ENCODE assay signal across 9 mouse cellular contexts in genomic region chr1:120341172-120341675, GRCm38 (mm10). TPM values are rescaled to one million over a fixed set of nuclear protein-coding genes. Genes with fewer than 3 reads are reported as not detected.
DNase-seq lines count a peak whose midpoint lies in the region; ATAC-seq lines count a peak whose summit lies in the region.
"Had no signal": no experiment of that assay in that cellular context is flagged by ENCODE, and none has a peak within 500 bp of the region (broad histone marks: within the 10 kb centered on the region; RNA-seq: fewer than 3 reads in every experiment).

No protein-coding gene starts in this region.

- H3K4me2 ChIP-seq in lung, embryonic 16.5 days (ENCODE audit: low read depth, low read length) = peak overlapping the region; percentile 36
- H3K4me2 ChIP-seq in stomach, embryonic 15.5 days = peak overlapping the region; percentile 53

- under 1% methylated on average over 41 of the region's 41 CpGs for WGBS in lung, embryonic 16.5 days
- WGBS in limb, embryonic 10.5 days = under 1% methylated on average over 41 of the region's 41 CpGs
- 1% methylated on average over 41 of the region's 41 CpGs for WGBS in stomach, embryonic 15.5 days

- H3K9me3 ChIP-seq in lung, embryonic 16.5 days (ENCODE audit: control insufficient read depth, low read length) = no peaks in the 10 kb centered on the region
- no peaks in the 10 kb centered on the region for H3K9me3 ChIP-seq in limb, embryonic 10.5 days (replicated peaks)
- H3K9me3 ChIP-seq in stomach, embryonic 15.5 days = no peaks in the 10 kb centered on the region

- peaks cover 7% of the 10 kb centered on the region for H3K4me1 ChIP-seq in lung, embryonic 16.5 days (replicated peaks; ENCODE audit: control insufficient read depth, insufficient read depth, low read length)
- peaks cover 26% of the 10 kb centered on the region for H3K4me1 ChIP-seq in limb, embryonic 10.5 days
- H3K4me1 ChIP-seq in stomach, embryonic 15.5 days = peaks cover 18% of the 10 kb centered on the region

- no peak overlapping the region for H3K9ac ChIP-seq in lung, embryonic 16.5 days (ENCODE audit: low read length)
- no peak overlapping the region for H3K9ac ChIP-seq in stomach, embryonic 15.5 days

- no peak for ATAC-seq in lung, embryonic 16.5 days (ENCODE audit: low read depth)
- no peak for ATAC-seq in stomach, embryonic 15.5 days (ENCODE audit: insufficient read depth, low FRiP score, low read depth)

- H3K4me3 ChIP-seq in lung, embryonic 16.5 days (ENCODE audit: low read length) = peak overlapping the region; percentile 31
- peak overlapping the region; percentile 41 for H3K4me3 ChIP-seq in limb, embryonic 10.5 days
- peak overlapping the region; percentile 12 for H3K4me3 ChIP-seq in stomach, embryonic 15.5 days (replicated peaks)

- no peak overlapping the region for H3K27ac ChIP-seq in lung, embryonic 16.5 days (ENCODE audit: low read length)
- no peak overlapping the region for H3K27ac ChIP-seq in limb, embryonic 10.5 days
- H3K27ac ChIP-seq in stomach, embryonic 15.5 days = no peak overlapping the region

- peak; percentile 25 for DNase-seq in embryo, embryonic 9.5 days (ENCODE audit: extremely low spot score)
- no peak for DNase-seq in embryo, embryonic 10.5 days (ENCODE audit: low spot score)
- no peak for DNase-seq in lung, postnatal 4 days
- DNase-seq in limb, embryonic 10.5 days (ENCODE audit: low spot score) = peak; percentile 59
- no peak for DNase-seq in cerebellum, postnatal 36 days
- no peak for DNase-seq in urinary bladder, postnatal 36 days (ENCODE audit: low spot score in 2 of 2)

- no peaks in the 10 kb centered on the region for H3K36me3 ChIP-seq in lung, embryonic 16.5 days (ENCODE audit: control insufficient read depth, insufficient read depth, low read length)
- H3K36me3 ChIP-seq in limb, embryonic 10.5 days = no peaks in the 10 kb centered on the region
- no peaks in the 10 kb centered on the region for H3K36me3 ChIP-seq in stomach, embryonic 15.5 days

- peaks cover 66% of the 10 kb centered on the region for H3K27me3 ChIP-seq in lung, embryonic 16.5 days (ENCODE audit: control insufficient read depth, insufficient read depth, low read depth, low read length)
- peaks cover 100% of the 10 kb centered on the region for H3K27me3 ChIP-seq in limb, embryonic 10.5 days (ENCODE audit: low read depth, poor library complexity, severe bottlenecking)
- peaks cover 69% of the 10 kb centered on the region for H3K27me3 ChIP-seq in stomach, embryonic 15.5 days (replicated peaks)

RNA-seq across cellular contexts. Expression of gene C1ql2, which starts 0.8 kb away (rescaled TPM):
- polyA plus RNA-seq in lung, embryonic 16.5 days (2015; fragmentation: Nextera tagmentation; extraction: Ambion mirVana) = 0.08 and 0.20 TPM in 2 replicates
- polyA plus RNA-seq in limb, embryonic 10.5 days (2016; fragmentation: Nextera tagmentation; extraction: Ambion mirVana) = 0.14 TPM in 1 of 2 replicates, not detected in the other
- not detected in 2 replicates for polyA plus RNA-seq in stomach, embryonic 15.5 days (2015; fragmentation: Nextera tagmentation; extraction: Ambion mirVana)
- polyA plus RNA-seq: testis, adult 2 months had no signal

Comparison
In these comparisons a context has a peak if more than half of its experiments do, and no peak if none do; other contexts are left out.
1. DNase-seq: peak in embryo, embryonic 9.5 days (single experiment) and limb, embryonic 10.5 days (single experiment); none in embryo, embryonic 10.5 days (single experiment), lung, postnatal 4 days (0 of 2), cerebellum, postnatal 36 days (0 of 2) and urinary bladder, postnatal 36 days (0 of 2).
2. Peak in every context shown above with its lines, with median percentiles within 50 percentile points of each other: H3K4me3 ChIP-seq.